Mouse (Mus musculus) left cerebral cortex, adult 9 months (tissue): ENCODE measurements around the gene Nt5c2.

Experiments used
- DNase-seq, 2 experiments: peaks; one replicate each; pipeline ENCODE4 v3.0.0; 2022; ENCODE audit warnings: low spot score in 2 of 2

The Nt5c2 gene

DNA sequence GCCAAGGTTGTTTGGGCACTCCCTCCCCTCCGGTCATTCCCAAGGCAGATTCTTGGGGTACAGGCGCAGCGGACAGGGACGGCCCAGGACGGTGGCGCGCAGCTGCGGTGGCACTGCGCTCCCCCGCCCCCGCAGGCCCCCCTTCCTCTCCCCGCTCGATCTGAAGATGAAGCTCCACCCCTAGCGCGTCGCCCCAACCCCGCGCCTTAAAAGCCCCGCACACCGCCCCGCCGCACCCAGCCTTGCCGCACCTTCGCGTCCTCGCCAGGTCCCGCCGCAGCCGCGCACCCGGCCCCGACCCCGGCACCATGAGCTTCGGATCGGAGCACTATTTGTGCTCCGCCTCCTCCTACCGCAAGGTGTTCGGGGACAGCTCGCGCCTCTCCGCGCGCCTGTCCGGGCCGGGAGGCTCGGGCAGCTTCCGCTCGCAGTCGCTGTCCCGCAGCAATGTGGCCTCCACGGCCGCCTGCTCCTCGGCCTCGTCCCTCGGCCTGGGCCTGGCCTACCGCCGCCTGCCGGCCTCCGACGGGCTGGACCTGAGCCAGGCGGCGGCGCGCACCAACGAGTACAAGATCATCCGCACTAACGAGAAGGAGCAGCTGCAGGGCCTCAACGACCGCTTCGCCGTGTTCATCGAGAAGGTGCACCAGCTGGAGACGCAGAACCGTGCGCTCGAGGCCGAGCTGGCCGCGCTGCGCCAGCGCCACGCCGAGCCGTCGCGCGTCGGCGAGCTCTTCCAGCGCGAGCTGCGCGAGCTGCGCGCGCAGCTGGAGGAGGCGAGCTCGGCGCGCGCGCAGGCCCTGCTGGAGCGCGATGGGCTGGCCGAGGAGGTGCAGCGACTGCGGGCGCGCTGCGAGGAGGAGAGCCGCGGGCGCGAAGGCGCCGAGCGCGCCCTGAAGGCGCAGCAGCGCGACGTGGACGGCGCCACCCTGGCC lies at the start of gene Nt5c2, which contains the start of gene Ina:
TSS of gene Nt5c2 (minus strand) at position 707 of the 935 bp plus-strand sequence.
TSS of gene Ina (plus strand) at position 252 of the 935 bp plus-strand sequence.
- peak; percentile 37 to 62 for DNase-seq

DNA sequence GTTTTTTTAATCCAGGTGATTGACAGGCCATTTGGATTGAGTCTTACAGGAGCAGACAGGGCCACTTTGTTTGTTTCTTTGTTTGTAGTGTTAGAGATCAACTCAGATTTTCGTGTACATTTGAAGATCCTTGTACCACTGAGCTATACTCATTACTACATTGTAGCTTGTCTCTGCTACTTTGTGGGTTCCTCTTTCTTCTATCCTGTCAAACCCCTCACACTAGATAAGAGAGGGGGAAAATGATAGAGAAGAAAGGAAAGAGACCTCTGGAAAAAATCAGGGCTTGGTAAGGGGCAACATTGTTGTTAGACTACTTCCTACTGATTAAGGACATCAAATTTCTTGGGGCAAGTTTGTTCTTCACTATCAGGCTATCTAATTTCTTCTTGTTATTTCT lies 42.7 kb upstream of the Nt5c2 start:
- no peak for DNase-seq

DNA sequence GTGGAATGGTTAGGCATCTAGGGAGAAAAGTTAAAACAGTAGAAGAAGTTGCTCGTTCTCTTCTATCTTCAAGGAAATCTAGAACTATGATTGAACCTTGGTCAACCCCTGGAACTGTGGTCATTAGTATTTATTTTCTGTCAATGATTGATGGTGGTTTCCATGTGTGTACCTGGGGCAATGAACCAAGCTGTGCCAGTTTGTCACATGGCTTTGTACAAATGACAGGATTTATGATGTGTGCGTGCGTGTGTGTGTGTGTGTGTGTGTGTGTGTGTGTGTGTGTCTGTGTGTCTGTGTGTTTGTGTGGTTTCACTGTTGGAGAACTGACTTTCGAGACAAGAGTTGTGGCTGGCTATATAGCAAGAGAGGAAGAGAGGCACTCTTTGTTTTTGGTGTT lies 38.5 kb upstream of the Nt5c2 start:
- DNase-seq: no peak

DNA sequence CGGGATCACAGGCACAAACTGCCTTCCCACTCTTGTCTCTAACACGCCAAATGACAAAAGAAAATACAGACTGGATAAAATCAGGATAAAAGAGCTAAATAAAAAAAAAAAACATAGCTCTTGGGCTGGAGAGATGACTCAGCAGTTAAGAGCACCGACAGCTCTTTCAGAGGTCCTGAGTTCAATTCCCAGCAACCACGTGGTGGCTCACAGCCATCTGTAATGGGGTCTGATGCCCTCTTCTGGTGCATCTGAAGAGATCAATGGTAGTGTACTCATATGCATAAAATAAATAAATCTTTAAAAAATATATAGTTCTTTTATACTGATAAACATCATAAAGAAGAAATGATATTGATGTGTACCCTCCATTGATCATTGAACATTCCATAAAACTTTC lies 38.0 kb upstream of the Nt5c2 start:
- no peak for DNase-seq

DNA sequence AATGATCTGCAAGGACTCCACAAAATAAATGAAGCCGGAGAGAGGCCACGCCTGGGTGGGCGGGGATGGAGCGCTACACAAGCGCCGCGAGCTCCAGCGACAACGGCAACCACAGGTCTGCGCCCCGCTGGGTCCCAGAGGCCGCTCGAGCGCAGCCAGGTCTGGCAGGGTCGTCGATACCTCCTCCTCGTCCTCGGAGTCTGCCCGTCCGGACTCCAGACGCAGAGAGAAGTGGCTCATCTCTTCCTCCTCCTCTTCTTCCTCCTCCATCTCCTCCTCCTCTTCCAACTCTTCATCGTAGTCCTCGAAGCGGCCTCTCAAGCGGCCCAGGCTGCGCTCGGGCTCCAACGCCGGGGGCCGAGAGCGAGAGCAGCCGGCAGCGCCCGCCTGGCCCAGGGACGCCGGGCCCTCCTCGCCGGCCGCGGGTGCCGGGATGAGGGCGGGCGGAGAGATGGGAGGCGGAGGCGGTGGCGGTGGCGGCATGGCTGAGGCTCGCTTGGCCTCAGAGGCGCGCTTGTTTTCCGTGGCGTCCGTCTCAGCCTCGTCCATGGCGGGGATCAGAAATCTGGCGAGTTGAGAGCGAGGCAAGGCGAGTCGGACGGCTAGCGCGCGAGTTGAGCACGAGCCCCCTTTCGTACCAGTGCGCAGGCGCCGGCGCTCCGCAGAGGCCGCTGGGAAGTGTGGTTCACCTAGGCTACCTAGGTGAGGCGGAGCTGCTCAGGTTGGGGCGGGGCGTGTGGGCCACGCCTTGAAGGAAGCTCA lies 35.5 kb upstream of the Nt5c2 start, which contains the start of gene Pcgf6:
TSS of gene Pcgf6 (minus strand) at position 636 of the 762 bp plus-strand sequence.
- DNase-seq: peak in 1 of 2 experiments; percentile 76

DNA sequence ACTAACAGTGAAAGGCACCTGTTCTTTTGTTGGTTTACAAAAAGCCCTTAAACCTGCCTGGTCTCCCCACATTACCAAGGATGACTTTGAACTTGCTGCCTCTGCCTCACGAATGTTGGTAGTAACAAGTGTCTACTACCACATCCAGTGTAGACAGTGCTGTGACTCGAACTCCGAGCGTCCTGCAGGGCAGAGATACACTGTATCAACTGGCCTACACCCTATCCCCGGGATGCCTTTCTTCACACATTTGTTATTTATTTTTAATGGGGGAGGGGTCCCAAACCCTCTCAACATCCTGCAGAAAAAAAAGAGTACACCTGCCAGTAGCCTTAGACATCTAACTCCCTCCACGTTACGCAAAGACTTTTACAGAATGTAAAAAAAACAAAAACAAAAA lies 34.9 kb upstream of the Nt5c2 start:
- DNase-seq: no peak

DNA sequence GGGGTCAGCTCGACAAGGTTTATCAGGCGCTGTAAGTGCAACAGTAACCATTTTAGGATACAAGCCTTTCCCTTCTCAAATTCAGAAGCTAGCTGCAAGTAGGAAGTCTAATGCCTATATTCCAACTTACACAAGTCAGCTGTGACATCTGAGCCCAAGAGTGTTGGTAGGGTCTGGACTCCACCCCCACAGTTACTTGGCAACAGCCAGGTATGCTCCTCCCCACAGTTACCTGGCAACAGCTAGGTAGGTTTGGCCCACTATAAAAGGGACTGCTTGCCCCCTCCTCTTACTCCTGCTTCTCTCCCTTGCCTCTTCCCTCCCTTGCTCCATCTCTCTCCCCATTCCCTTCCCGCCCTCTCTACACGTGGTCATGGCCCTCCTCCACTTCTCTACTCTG lies 34.1 kb upstream of the Nt5c2 start:
- no peak for DNase-seq

DNA sequence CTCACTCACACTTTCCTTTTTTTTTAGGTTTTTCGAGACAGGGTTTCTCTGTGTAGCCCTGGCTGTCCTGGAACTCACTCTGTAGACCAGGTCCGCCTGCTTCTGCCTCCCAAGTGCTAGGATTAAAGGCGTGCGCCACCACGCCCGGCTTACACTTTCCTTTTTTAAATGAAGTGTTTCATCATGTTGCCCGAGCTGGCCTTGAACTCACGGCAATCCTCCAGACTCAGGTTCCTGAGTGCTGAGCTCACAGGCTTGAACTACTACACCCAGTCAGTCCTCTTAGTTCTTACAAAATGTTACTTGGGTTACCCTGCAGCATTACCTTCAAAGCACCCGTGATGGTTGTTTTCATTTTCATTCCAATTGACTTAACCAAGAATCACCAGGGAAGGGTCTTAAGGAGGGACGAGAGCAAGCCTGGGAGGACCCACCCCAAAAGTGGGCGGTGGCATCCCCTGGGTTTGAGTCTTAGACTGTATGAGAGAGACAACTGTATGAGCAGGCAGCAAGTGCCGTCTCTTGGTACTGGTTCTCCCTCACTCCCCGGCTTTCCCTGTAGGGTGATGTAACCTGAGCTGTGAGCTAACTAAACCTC lies 32.4 kb upstream of the Nt5c2 start:
- no peak for DNase-seq

DNA sequence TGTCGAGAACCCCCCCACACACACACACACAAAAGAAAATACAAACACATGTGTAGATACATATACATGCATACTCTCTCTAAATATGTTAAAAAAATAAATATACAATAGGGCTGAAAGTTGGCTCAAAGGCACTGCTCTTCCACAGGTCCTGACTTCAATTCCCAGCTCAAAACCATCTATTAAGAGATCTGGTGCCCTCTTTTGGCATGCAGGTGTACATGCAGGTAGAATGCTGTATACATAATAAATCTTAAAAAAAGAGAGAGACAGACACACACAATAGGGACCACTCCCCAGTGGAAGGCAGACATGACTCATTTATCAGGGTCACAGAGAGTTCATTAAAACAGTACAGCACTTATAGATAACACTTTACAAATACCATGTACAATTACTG lies 31.4 kb upstream of the Nt5c2 start:
- DNase-seq: no peak

DNA sequence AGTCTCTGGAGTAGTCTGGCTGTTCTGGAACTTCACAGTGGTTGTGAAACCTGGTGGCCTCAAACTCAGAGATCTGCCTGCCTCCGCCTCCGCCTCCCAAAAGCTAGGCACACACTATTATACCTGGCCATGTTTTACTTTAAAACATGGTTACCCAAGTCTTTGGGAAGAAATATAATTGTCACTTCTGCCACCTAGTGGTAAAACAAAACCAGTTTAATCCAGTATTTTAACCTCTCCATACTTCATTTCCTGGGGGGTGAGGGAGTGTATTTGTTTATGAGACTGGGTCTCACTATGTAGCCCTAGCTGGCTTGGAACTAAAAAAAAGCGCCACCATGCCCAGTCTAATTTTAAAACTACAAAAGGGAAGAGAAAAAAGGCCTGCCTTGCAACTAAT lies 28.7 kb upstream of the Nt5c2 start:
- DNase-seq: no peak

DNA sequence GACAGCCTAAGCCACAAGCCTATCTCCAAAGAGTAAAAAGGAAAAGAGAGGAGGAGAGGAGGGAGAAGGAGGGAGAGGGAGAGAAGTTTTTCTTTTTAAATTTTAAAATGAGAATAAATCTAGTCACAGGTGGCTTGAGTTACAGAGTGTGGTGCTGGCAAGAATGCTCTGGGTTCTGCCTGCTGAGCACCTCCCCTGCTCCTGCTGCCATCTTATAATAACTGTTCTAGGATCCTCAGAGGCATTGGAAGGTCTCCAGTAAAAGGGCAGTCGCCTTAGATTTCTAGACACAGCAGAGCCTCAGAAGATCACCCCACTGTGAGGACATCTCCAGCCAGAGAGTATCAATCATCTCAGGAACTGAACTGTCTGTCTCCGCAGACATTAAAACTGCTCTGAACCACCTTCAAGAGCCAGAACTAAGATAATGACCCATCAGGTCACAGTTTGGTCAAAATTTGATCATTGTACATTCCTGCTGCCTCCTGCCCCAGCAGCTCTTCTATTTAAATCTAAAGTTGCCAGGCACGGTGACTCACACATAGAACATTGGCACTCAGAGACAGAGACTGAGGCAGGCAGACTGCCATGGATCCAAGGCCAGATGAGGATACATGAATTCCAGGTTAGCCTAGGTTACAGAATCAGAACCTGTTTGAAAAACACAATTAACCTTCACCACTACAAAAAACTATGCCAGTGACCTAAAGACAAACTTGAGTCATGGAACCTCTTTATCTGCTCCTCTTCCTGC lies 25.9 kb upstream of the Nt5c2 start:
- DNase-seq: no peak

DNA sequence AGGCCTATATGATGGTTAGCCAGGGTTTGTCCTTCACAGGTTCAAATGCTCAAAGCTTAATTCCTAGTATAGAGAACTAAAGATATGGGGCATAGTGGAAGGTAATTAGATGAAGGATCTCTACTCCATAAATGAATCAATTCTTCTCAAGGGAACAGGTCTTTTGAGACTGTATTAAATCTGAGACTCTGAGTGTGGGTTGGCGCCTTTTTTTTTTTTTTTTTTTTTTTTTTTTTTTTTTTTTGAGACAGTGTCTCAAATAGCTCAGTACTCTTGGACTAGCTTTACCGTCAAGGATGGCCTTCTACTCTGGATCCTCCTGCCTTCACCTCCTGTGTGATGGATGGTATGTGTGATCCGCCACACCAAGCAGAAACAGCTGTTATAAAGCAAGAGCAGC lies 21.6 kb upstream of the Nt5c2 start:
- DNase-seq: no peak

DNA sequence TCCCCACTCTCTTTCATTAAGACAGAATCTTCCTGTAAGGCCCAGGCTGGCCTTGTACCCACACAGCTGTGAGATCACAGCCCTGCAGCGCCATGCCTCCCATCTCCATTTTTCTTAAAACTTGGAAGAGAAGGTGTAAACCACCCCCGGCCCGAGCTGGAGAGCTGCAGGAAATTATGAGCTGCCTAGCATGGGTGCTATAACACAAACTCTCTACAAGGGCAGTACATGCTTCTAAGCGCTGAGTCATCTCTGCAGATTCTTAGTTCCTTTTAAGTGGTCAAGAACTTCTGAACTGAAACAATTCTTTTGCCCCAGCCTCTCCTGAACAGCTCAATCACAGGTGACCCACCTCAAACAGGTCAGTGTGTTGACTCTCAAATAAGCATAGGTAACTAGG lies 20.0 kb upstream of the Nt5c2 start:
- DNase-seq: peak in 1 of 2 experiments; percentile 77

DNA sequence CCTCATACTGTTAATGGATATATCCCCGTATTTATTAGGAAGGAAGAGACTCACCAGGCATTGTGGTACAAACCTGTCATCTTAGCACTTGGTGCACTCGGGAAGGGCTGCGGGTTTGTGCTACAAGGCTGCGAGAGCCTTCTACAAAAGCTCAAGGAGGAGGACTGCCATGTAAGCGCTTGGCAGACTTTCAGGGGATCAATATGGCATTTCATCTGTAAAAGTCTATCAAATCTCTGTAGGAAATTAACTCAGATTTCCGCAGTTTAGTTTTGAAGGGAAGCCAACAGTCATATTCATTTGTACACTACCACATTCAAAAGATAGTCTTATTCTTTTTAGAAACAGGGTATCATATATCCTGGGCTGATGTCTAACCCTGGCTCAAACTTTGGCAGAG lies 16.8 kb upstream of the Nt5c2 start:
- no peak for DNase-seq

DNA sequence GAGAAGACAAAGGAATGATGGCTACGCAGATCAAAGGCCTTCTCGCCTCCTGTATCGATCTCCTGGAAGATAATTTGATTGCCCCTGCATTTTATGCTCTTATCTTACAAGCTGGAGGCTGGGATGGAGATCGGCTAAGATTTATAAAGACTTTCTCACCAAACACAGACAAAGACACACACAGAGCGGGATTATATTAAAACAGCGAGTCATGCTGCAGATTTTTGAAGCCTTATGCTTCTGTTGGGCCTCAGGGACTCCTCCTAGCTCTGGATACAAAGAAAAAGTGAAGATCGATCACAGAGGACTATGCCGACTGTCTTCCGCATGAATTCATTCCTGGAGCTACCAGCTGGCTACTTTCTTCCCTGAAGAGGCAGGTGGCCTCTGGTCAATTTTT lies 14.8 kb upstream of the Nt5c2 start:
- no peak for DNase-seq

DNA sequence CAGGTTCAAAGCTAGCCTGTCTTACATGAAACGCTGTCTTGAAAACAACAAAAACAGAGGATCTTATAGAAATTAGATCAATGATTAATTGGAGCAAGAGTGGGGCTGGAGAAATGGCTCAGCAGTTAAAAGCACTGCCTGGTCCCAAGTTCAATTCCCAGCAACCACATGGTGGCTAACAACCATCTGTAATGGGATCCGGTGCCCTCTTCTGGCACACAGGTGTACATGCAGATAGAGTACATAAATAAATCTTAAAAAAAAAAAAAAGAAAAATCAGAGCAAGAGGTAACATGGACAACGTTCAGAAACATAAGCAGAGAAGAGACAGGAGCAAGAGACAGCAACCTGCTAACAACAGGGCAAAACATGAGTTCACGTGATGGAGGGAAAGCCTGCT lies 11.6 kb upstream of the Nt5c2 start:
- no peak for DNase-seq

DNA sequence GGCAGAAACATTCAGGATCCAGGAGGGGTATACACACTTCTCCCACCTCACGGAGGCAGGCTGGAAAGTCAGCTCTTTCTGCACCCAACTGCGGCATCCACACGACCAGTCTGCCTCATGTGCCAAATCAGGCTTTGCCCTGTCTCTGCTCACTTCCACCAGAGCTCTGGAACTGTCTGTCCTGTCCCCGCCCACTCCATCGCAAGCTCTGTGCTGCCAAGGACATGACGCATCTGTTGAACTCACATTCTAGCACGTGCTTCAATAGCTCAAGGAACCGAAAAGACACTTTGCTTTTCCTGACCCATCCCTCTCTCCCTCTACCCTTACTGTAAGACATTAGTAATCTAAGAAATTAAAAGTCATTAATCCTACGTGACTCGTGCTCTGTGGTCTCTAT lies 10.0 kb upstream of the Nt5c2 start:
- DNase-seq: peak; percentile 35 to 59

DNA sequence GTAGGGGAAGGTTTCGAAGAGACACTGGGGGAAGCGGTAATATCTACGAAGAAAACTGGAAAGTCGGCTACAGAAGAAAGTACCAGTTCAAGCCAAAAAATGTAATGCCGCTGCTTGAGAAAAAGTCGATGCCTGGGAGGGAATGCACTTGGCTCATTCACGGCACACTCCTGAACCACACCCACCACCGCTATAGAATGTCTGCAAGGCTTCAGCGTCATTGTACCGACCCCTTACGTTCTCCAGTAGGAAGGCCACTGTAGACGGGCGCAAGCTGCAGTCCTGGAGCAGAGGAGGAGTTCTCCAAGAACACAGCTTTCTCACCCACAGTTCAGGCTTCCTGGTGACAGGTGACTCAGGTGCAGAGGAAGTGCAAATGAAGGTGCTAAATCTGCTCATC lies 8.6 kb upstream of the Nt5c2 start:
- no peak for DNase-seq

DNA sequence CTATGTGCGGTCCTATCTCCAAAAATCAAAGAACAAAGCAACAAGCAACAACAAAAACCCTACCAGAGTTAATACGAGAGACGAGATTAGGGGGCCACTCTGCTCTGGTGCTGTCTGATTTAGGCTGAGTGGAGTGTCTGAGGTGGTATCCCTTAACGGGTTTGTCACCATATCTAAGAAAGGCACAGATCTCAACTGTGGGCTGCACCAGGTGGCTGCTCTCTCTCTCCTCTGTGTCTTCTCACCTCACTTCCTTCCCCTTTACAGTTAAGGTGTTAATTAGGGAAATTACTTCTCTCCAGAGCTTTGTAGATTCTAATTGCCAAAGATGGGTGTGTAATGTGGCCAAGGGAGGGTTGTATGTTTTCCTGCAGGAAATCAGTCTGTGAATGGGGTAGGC lies 7.8 kb upstream of the Nt5c2 start:
- no peak for DNase-seq

DNA sequence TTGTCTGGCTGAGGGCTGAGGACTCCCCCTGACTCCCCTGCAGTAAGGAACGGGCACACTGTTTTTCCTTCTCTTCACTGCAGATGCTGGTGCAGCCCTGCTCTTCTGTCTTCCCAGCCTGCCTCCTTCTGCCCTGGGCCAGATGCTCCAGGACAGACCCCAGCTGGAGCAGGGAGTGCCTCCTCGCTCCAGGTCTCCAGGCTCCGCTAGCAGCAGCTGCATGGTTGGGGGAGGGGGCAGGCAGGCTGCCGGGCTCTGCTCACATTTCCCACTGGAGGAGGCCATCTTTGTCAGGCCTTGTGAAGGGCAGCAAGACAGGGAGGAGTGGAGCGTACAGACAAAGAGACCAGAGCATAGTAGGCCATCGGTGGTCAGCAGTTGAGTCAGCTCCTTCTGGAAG lies 4.4 kb upstream of the Nt5c2 start:
- DNase-seq: no peak

DNA sequence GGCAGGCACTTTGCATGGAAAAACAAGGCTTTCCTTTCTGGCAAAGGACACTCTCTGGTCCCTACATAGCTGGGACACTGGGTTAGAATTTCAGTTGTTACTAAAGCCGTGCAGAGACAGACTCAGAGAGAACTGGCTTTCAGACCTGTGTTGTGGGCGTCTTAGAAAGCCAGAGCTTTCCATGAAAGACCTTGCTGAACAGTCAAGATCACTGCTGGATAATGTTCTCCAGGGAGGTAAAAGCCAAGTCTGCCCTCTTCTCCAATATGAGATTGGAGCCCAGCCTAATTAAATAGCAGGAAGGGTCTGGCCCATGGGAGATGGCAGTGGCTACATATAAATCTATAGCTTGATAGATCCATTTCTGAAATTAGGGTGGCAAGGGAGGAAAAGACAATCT lies 3.4 kb upstream of the Nt5c2 start:
- no peak for DNase-seq

DNA sequence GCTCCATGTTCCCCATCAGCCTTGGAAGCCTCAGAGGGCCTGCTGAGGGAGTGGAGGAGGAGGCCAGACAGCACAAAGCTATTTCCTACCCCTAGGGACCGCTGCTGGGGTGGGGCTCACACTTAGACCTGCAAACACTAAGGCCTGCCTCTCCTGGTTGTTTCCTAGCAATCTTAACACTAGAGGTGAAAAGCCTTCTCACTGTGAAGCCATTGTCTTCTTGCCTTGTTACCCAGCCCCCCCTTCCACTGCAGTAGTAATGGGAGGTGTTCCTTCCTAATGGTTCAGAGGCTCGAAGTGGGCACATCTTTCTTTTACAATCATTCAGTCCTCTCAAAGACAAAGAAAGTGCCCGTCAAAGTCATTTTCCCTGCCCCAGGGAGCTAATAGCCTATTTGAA lies 2.9 kb upstream of the Nt5c2 start:
- DNase-seq: no peak
